Mouse (Mus musculus) mouse embryonic stem cell (cell line): ENCODE measurements around the gene Rmdn2.

ENCODE experiments used
- in situ Hi-C, 2 experiments: fragments of 300-500 bp; cut with MboI; formaldehyde crosslinking; loops; 1 replicate in 1 of 2; 3 replicates in 1 of 2; pipeline ENCODE4 v1.14.3; 2019 to 2020; ENCODE audit warnings: low sequenced_read_pairs in 2 of 2, low pct_unique_long_range_greater_than_20kb in 1 of 2, mixed read lengths in 1 of 2; ENCODE audit not compliant: unreplicated experiment in 1 of 2

Gene Rmdn2

GRCm38 (mm10) chr17:79720681-79721080 is 109.0 kb downstream of the Rmdn2 start:
- in situ Hi-C loops, result no loop called here

- in situ Hi-C loops, result no loop called here
These were observed 115.0 kb downstream of the Rmdn2 start for GRCm38 (mm10) chr17:79726613-79727012.

GRCm38 (mm10) chr17:79728053-79728584 is 116.5 kb downstream of the Rmdn2 start:
- in situ Hi-C loops, result no loop called here

- in situ Hi-C loops, result no loop called here
These were observed 117.2 kb downstream of the Rmdn2 start for GRCm38 (mm10) chr17:79728585-79729503.

GRCm38 (mm10) chr17:79730988-79731387 is 119.3 kb downstream of the Rmdn2 start:
- in situ Hi-C loops, result no loop called here

GRCm38 (mm10) chr17:79733039-79733438 is 121.4 kb downstream of the Rmdn2 start:
- in situ Hi-C loops, result no loop called here

- in situ Hi-C loops, result no loop called here
These were observed 125.9 kb downstream of the Rmdn2 start for GRCm38 (mm10) chr17:79737598-79737997.

- in situ Hi-C loops, result no loop called here
These were observed 127.3 kb downstream of the Rmdn2 start for GRCm38 (mm10) chr17:79738847-79739498.

GRCm38 (mm10) chr17:79742635-79743034 is 131.0 kb downstream of the Rmdn2 start:
- in situ Hi-C loops, result no loop called here
